Mouse (Mus musculus): ENCODE data around the gene Lrp11. TPM values are rescaled to one million over a fixed set of nuclear protein-coding genes. Genes with fewer than 3 reads are reported as not detected.

Lrp11 gene
- total RNA-seq, 1 experiment from 2014 or later: 1.6 TPM

Other genes starting within 250 kb of the Lrp11 start
- gene Ulbp1, start 116.2 kb upstream of the Lrp11 start, total RNA-seq (2017): 5.1 and 7.4 TPM in 2 replicates
- gene Nup43, start 77.7 kb downstream of the Lrp11 start, total RNA-seq (2017): 7.6 and 9.5 TPM in 2 replicates
- 57.1 and 65.1 TPM in 2 replicates for gene Pcmt1, start 91.3 kb downstream of the Lrp11 start, total RNA-seq (2017)
- 21.9 and 24.8 TPM in 2 replicates for gene Lats1, start 91.4 kb downstream of the Lrp11 start, total RNA-seq (2017)
- 76.2 and 89.4 TPM in 2 replicates for gene Katna1, start 136.2 kb downstream of the Lrp11 start, total RNA-seq (2017)
- 88.5 and 92.3 TPM in 2 replicates for gene Ginm1, start 203.0 kb downstream of the Lrp11 start, total RNA-seq (2017)
- 142 and 146 TPM in 2 replicates for gene Ppil4, start 203.1 kb downstream of the Lrp11 start, total RNA-seq (2017)
- gene Zc3h12d, start 242.7 kb downstream of the Lrp11 start, total RNA-seq (2017): 48.3 and 49.0 TPM in 2 replicates

Measured in neutrophil, adult 5-6 weeks (primary cell).